Mouse (Mus musculus): ENCODE data around the gene Clrn3. TPM values are rescaled to one million over a fixed set of nuclear protein-coding genes. Genes with fewer than 3 reads are reported as not detected.

Gene Clrn3
- polyA plus RNA-seq, 1 experiment from 2014 or later, result 4.4 TPM

DNA sequence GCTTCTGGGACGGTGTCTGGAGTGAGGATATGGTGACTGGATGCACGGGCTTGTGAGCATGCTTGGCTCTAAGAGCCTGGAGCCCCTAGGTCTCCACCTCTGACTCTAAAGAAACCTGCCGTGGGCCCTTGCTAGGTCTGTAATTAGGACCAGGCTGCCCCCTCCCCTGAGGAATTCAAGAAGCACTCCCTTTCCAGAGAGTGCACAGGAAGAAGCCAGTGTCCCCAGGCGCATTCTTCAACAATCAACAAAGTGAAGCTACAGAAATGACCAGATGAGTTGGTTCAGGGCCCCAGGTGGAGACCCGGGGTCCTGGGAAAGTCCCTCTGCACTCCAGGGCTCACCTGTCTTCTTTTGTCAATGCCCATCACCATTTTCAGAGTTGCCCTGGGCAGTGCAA, 51.2 kb downstream of the Clrn3 start:
- no peaks in the 10 kb centered on the region for H3K4me1 ChIP-seq (ENCODE audit: control insufficient read depth, insufficient read depth, low read length)
- no peaks in the 10 kb centered on the region for H3K27me3 ChIP-seq (ENCODE audit: control insufficient read depth, insufficient read depth, low read length)
- no peak overlapping the region for H3K9ac ChIP-seq (ENCODE audit: low read depth, low read length)
- no peak for ATAC-seq (ENCODE audit: low FRiP score, low TSS enrichment)
- H3K4me3 ChIP-seq (ENCODE audit: low read length), result no peak overlapping the region
- no peaks in the 10 kb centered on the region for H3K36me3 ChIP-seq (ENCODE audit: control insufficient read depth, insufficient read depth, low read length)
- H3K4me2 ChIP-seq (replicated peaks; ENCODE audit: low read depth, low read length), result no peak overlapping the region
- H3K27ac ChIP-seq (ENCODE audit: low read depth, low read length), result no peak overlapping the region
- WGBS, result 58% methylated on average over 5 of the region's 5 CpGs
- H3K9me3 ChIP-seq (ENCODE audit: control insufficient read depth, low read length), result no peaks in the 10 kb centered on the region

DNA sequence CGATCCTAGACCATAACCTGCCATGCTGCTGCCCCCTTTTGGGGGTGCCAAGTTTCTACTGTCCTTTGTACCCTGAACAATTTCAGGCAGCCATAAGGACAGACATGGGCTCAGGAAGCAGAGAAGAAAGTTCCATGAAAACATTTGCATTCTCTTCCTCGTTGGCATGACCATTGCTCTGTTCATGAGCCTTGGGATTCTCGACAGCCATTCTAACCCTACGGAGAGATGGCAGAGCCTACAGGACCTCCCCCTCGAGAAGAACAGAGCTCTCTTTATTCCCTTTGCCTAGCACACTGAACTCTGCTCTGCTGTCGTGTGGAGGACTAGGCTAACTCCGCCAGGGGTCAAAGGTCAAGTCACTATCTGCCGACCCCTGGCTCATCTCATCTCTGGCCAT, 52.5 kb downstream of the Clrn3 start:
- no peak overlapping the region for H3K9ac ChIP-seq (ENCODE audit: low read depth, low read length)
- 67% methylated on average over 8 of the region's 8 CpGs for WGBS
- no peaks in the 10 kb centered on the region for H3K9me3 ChIP-seq (ENCODE audit: control insufficient read depth, low read length)
- no peaks in the 10 kb centered on the region for H3K27me3 ChIP-seq (ENCODE audit: control insufficient read depth, insufficient read depth, low read length)
- H3K27ac ChIP-seq (ENCODE audit: low read depth, low read length), result no peak overlapping the region
- H3K4me1 ChIP-seq (ENCODE audit: control insufficient read depth, insufficient read depth, low read length), result no peaks in the 10 kb centered on the region
- no peak overlapping the region for H3K4me3 ChIP-seq (ENCODE audit: low read length)
- H3K4me2 ChIP-seq (replicated peaks; ENCODE audit: low read depth, low read length), result no peak overlapping the region
- ATAC-seq (ENCODE audit: low FRiP score, low TSS enrichment), result no peak
- no peaks in the 10 kb centered on the region for H3K36me3 ChIP-seq (ENCODE audit: control insufficient read depth, insufficient read depth, low read length)

DNA sequence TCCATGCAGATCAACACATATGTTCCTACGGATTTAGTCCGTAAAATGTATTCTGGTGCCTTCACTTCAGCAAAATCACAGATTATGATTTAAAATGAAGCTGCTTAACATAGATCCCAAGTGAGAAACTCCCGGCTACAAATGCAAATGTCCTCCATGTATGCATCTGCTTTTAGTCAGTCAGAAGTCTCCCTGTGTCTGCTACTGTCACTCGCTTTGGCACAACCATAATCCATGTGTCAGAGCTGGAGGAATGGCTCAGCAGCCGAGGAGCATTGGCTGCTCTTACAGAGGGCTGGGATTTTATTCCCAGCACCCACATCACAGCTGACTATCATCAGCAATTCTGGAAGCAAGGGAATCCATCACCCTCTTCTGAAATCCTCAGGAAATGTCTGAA, 58.1 kb downstream of the Clrn3 start:
- Histone ChIP-seq H3K36me3 (ENCODE audit: control insufficient read depth, insufficient read depth, low read length) (no peaks in the 10 kb centered on the region), H3K9ac (ENCODE audit: low read depth, low read length) (no peak overlapping the region), H3K27me3 (ENCODE audit: control insufficient read depth, insufficient read depth, low read length) (0 out of 2 replicates have a peak, but pooled peaks cover 6% of the 10 kb centered on the region), H3K4me1 (ENCODE audit: control insufficient read depth, insufficient read depth, low read length) (0 out of 2 replicates have a peak, but pooled peaks cover 6% of the 10 kb centered on the region), H3K4me3 (ENCODE audit: low read length) (no peak overlapping the region), H3K4me2 (replicated peaks; ENCODE audit: low read depth, low read length) (no peak overlapping the region), H3K27ac (ENCODE audit: low read depth, low read length) (no peak overlapping the region), H3K9me3 (ENCODE audit: control insufficient read depth, low read length) (no peaks in the 10 kb centered on the region)
- 92% methylated on average over 5 of the region's 5 CpGs for WGBS
- ATAC-seq (ENCODE audit: low FRiP score, low TSS enrichment), result no peak

DNA sequence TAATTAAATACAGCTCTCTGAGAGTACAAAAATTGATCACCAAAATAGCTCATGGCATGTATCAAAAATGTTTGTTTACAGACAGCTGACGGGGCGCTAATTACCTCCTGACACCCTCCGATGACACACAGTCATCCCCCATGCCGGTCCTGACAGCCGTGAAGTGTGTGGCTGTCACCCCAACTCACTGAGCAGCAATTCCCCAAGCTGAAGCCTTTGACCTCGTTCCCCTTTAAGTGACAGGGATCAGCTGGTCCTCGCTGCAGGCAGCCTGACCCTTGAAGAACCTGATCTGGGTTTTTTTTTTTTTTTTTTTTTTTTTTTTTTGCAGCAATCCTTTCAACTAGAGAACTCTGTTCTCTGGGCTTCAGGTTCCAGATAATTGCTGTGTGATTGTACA, 59.8 kb downstream of the Clrn3 start:
- Histone ChIP-seq H3K4me2 (replicated peaks; ENCODE audit: low read depth, low read length) (no peak overlapping the region), H3K9me3 (ENCODE audit: control insufficient read depth, low read length) (no peaks in the 10 kb centered on the region), H3K36me3 (ENCODE audit: control insufficient read depth, insufficient read depth, low read length) (no peaks in the 10 kb centered on the region), H3K4me3 (ENCODE audit: low read length) (no peak overlapping the region), H3K27me3 (ENCODE audit: control insufficient read depth, insufficient read depth, low read length) (0 out of 2 replicates have a peak, but pooled peaks cover 6% of the 10 kb centered on the region), H3K27ac (ENCODE audit: low read depth, low read length) (no peak overlapping the region), H3K9ac (ENCODE audit: low read depth, low read length) (no peak overlapping the region), H3K4me1 (ENCODE audit: control insufficient read depth, insufficient read depth, low read length) (0 out of 2 replicates have a peak, but pooled peaks cover 7% of the 10 kb centered on the region)
- no peak for ATAC-seq (ENCODE audit: low FRiP score, low TSS enrichment)
- 18% methylated on average over 7 of the region's 7 CpGs for WGBS

DNA sequence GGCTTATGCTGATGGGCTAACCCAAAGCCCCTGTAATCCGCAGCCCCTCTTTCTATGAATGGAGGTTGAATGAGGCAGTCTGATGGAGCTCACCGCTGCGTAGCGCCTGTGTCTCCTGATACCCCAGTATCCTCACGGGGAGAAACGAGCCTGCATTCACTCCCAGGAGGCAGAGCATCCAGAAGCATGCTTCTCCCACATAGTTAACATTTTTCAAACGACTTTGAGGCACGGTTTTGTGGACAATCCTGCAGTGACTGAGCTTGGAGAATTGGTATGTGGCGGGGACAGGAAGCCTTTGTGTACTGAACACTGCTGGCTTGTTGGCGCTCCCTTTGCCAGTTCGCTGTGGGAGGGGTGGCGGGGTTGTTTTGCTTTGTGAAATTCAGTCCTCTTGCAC, 63.2 kb downstream of the Clrn3 start:
- Histone ChIP-seq H3K4me1 (ENCODE audit: control insufficient read depth, insufficient read depth, low read length) (0 out of 2 replicates have a peak, but pooled peaks cover 7% of the 10 kb centered on the region), H3K36me3 (ENCODE audit: control insufficient read depth, insufficient read depth, low read length) (no peaks in the 10 kb centered on the region), H3K27me3 (ENCODE audit: control insufficient read depth, insufficient read depth, low read length) (0 out of 2 replicates have a peak, but pooled peaks cover 6% of the 10 kb centered on the region), H3K4me2 (replicated peaks; ENCODE audit: low read depth, low read length) (no peak overlapping the region), H3K27ac (ENCODE audit: low read depth, low read length) (no peak overlapping the region), H3K4me3 (ENCODE audit: low read length) (no peak overlapping the region), H3K9ac (ENCODE audit: low read depth, low read length) (no peak overlapping the region), H3K9me3 (ENCODE audit: control insufficient read depth, low read length) (no peaks in the 10 kb centered on the region)
- no peak for ATAC-seq (ENCODE audit: low FRiP score, low TSS enrichment)
- WGBS, result 22% methylated on average over 12 of the region's 12 CpGs

DNA sequence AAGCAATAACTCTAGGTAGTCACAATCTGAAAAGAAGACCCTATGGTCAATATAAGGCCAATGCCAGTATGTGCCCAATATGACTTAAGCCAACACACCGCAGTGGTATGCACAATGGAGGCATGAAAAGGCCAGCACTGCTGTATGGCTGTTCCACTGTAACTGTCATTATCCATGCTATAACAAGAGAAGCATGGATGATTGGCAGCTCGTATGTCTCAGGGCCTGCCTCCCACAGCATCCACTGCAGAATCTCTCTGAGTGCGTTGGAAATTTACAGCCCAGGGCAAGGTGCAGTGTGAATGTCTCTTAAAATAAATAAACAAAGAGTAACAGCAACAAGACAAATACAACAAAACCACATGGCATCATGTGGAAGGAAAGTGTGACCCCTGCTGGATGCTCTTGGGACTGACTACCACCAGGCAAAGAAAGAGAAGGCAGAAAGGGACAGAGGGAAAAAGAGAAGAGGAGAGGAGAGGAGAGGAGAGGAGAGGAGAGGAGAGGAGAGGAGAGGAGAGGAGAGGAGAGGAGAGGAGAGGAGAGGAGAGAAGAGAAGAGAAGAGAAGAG, 63.7 kb downstream of the Clrn3 start:
- no peak overlapping the region for H3K9ac ChIP-seq (ENCODE audit: low read depth, low read length)
- H3K4me2 ChIP-seq (replicated peaks; ENCODE audit: low read depth, low read length), result no peak overlapping the region
- H3K9me3 ChIP-seq (ENCODE audit: control insufficient read depth, low read length), result no peaks in the 10 kb centered on the region
- no peak overlapping the region for H3K27ac ChIP-seq (ENCODE audit: low read depth, low read length)
- 0 out of 2 replicates have a peak, but pooled peaks cover 6% of the 10 kb centered on the region for H3K27me3 ChIP-seq (ENCODE audit: control insufficient read depth, insufficient read depth, low read length)
- 40% methylated on average over 3 of the region's 3 CpGs for WGBS
- H3K36me3 ChIP-seq (ENCODE audit: control insufficient read depth, insufficient read depth, low read length), result no peaks in the 10 kb centered on the region
- ATAC-seq (ENCODE audit: low FRiP score, low TSS enrichment), result no peak
- H3K4me1 ChIP-seq (ENCODE audit: control insufficient read depth, insufficient read depth, low read length), result 0 out of 2 replicates have a peak, but pooled peaks cover 7% of the 10 kb centered on the region
- H3K4me3 ChIP-seq (ENCODE audit: low read length), result no peak overlapping the region

MicroRNAs within 50 kb of the gene (microRNA counts, 519-probe panel; counts per million panel counts)
- not detected for microRNA mmu-miR-1962

Small RNAs within 50 kb of the gene (microRNA-seq; reads per million reads assigned to microRNA genes)
- not detected for gene Mir1962

Other genes with a start within 250 kb of the Clrn3 start
- gene Foxi2, start 118.3 kb downstream of the Clrn3 start, polyA plus RNA-seq (2014; fragmentation: Nextera tagmentation; extraction: Ambion mirVana), result not detected in 2 replicates
- gene Ptpre, start 8.8 kb upstream of the Clrn3 start, polyA plus RNA-seq (2014; fragmentation: Nextera tagmentation; extraction: Ambion mirVana), result 1.6 and 2.0 TPM in 2 replicates
- 50.8 and 67.1 TPM in 2 replicates for gene Mki67, start 187.7 kb upstream of the Clrn3 start, polyA plus RNA-seq (2014; fragmentation: Nextera tagmentation; extraction: Ambion mirVana)

Measured in kidney, embryonic 14.5 days (tissue).